Mouse (Mus musculus) thymus, adult 2 months (tissue): Measurements from ENCODE around the gene Sobp. TPM values are rescaled to one million over a fixed set of nuclear protein-coding genes. Genes with fewer than 3 reads are reported as not detected.

Source experiments
- DNase-seq: peaks from one replicate; pipeline ENCODE4 v3.0.0; 2021
- H3K27ac ChIP-seq: fragments of 200-500 bp; 2 replicates; pipeline ENCODE4 v1.5.1; 2012; ENCODE audit warnings: low read length, control low read depth; ENCODE audit not compliant: control insufficient read depth, insufficient read depth
- H3K27me3 ChIP-seq: fragments of 200-500 bp; 2 replicates; pipeline ENCODE4 v1.6.1; 2012; ENCODE audit warnings: mild to moderate bottlenecking, low read length, moderate library complexity, mixed read lengths; ENCODE audit not compliant: control insufficient read depth, insufficient read depth
- H3K36me3 ChIP-seq: fragments of 200-500 bp; 2 replicates; pipeline ENCODE4 v1.6.1; 2012; ENCODE audit warnings: mild to moderate bottlenecking, low read length, moderate library complexity; ENCODE audit not compliant: control insufficient read depth, insufficient read depth
- H3K4me1 ChIP-seq: fragments of 200-500 bp; replicated peaks from 2 replicates; pipeline ENCODE4 v1.6.1; 2012; ENCODE audit warnings: low read length; ENCODE audit not compliant: control insufficient read depth, insufficient read depth
- H3K4me3 ChIP-seq: fragments of 200-500 bp; 2 replicates; pipeline ENCODE4 v1.5.1; 2012; ENCODE audit warnings: mild to moderate bottlenecking, low read length, control low read depth, moderate library complexity; ENCODE audit not compliant: control insufficient read depth, insufficient read depth
- CTCF ChIP-seq: fragments of 200-500 bp; IDR thresholded peaks from 2 replicates; pipeline ENCODE4 v1.5.1; 2012; ENCODE audit warnings: mild to moderate bottlenecking, control low read depth, low read length, moderate library complexity, borderline replicate concordance; ENCODE audit not compliant: control insufficient read depth, poor library complexity, insufficient read depth; ENCODE audit errors: extremely low read depth
- POLR2A ChIP-seq: fragments of 200-500 bp; IDR thresholded peaks from 2 replicates; pipeline ENCODE4 v1.6.1; 2012; ENCODE audit warnings: mild to moderate bottlenecking, low read length, control low read depth, moderate library complexity; ENCODE audit not compliant: control insufficient read depth, poor library complexity, insufficient read depth; ENCODE audit errors: extremely low read depth
- WGBS: fragments of 180-500 bp; shearing (Covaris S2); methylation state at CpG from one replicate; pipeline ENCODE4 v1.1.7; 2018; 5-methylcytosine and 5-hydroxymethylcytosine counted together
- polyA plus RNA-seq: library from polyadenylated mRNA; depleted of rRNA; stranded (reverse); fragments of >200 nt; gene quantifications from 2 replicates; pipeline ENCODE4 v1.2.3, GENCODE M21; 2012

Gene Sobp
- polyA plus RNA-seq, 1 experiment, result 0.40 TPM

DNA sequence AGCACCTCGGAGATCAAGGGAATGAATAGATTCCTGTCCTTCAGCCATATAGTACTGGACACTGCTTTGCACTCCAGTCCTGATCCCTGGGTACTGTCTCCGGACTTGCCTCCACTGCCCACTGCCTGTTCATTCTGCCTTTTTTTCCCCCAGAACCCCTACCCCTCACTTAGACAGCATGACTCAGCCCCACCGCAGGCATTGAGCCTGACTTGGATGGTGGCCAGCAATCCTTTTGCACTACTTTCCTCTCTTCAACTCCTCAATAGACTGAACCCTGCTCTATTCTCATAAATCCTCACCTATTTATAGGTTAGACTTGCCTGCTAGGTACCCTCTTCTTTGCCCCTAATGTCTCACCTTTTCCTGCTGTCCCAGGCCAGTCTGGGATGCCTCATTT is 93.0 kb downstream of the Sobp start:
- Histone ChIP-seq H3K4me3 (no peak overlapping the region), H3K36me3 (no peaks in the 10 kb centered on the region), H3K4me1 (no peaks in the 10 kb centered on the region), H3K27ac (no peak overlapping the region), H3K27me3 (no peaks in the 10 kb centered on the region)
- DNase-seq, result no peak
- TF ChIP-seq POLR2A (no peak), CTCF (no peak)
- 64% methylated on average over 3 of the region's 3 CpGs for WGBS

DNA sequence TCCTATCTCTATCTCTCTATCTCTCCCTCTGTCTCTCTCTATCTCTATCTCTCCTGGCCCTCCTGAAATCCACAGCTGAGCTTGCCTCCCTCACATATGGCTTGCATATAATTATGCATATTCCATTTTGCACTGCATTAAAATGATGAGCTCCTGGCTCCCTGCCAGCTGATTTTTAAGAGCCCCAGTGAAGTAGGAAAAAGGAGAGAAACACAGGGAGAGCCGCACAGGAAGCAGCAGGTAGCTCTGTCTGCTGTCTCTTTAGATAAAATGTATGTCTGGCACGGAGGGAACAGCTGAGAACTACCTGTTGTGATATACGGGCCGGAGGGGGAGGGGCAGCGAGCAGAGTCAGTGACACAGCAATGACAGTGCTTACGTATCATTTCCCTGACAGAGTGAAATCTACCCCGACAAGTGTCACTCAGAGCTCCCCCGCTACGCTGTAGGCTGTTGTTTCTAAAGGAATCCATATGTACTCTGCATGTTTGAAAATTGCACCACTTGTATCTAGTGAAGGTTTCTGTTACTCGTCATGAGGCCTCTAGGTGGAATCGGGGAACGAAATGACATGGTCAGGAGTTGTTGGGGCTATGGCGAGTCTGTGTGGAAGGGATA is 98.7 kb downstream of the Sobp start:
- no peak for DNase-seq
- 79% methylated on average over 13 of the region's 13 CpGs for WGBS

DNA sequence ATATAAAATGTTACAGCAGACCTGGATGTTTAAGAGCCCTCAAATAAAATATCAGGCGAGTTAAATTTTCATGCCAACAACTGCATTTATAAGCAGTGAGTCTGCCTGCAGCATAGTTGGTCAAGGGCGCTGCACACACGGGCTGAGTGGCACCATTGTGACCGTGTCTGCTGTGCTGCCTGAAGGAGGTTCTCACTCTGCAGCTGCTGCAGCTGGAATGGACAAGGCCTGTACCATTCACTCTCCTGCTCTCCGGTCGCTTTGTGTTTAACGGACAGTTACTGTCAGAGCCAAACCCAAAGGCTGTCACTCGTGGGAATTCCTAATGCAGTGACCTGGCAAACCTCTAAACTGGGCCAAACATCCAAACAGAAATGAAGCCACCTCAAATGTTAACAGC is 101.0 kb downstream of the Sobp start:
- H3K27ac ChIP-seq, result no peak overlapping the region

More for the DNA sequence above, 98.7 kb downstream of the Sobp start:
- Histone ChIP-seq H3K36me3 (no peaks in the 10 kb centered on the region), H3K27ac (no peak overlapping the region), H3K4me1 (no peaks in the 10 kb centered on the region), H3K27me3 (no peaks in the 10 kb centered on the region), H3K4me3 (no peak overlapping the region)
- TF ChIP-seq POLR2A (no peak), CTCF (no peak)

DNA sequence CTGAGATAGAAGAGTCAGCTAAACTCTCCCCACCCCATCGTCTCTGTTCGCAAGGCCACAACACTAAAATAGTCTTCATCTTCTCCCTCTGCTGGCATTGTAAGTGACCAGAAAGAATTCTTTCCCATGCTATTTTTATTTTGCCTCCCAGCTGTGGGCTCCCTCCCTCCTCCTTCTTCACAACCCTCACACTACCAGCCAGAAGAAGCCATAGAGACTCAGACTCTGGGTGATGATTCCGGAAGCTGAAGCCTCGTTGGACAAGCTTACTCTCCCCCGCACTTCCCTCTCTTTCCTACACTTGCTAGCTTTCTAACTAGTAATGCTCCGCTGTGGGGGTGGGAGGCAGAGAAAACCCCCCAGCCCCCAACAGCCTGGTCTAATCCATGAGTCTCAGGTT is 103.4 kb downstream of the Sobp start:
- H3K4me3 ChIP-seq, result no peak overlapping the region
- no peak for DNase-seq
- H3K27ac ChIP-seq, result no peak overlapping the region
- H3K36me3 ChIP-seq, result no peaks in the 10 kb centered on the region
- TF ChIP-seq CTCF (no peak), POLR2A (no peak)
- no peaks in the 10 kb centered on the region for H3K27me3 ChIP-seq
- H3K4me1 ChIP-seq, result no peaks in the 10 kb centered on the region
- WGBS, result 91% methylated on average over 6 of the region's 6 CpGs

More for the DNA sequence above, 101.0 kb downstream of the Sobp start:
- H3K36me3 ChIP-seq, result no peaks in the 10 kb centered on the region
- no peaks in the 10 kb centered on the region for H3K4me1 ChIP-seq
- no peak for DNase-seq
- no peak for TF ChIP-seq CTCF
- TF ChIP-seq POLR2A, result no peak
- no peak overlapping the region for H3K4me3 ChIP-seq
- H3K27me3 ChIP-seq, result no peaks in the 10 kb centered on the region
- 90% methylated on average over 8 of the region's 8 CpGs for WGBS

DNA sequence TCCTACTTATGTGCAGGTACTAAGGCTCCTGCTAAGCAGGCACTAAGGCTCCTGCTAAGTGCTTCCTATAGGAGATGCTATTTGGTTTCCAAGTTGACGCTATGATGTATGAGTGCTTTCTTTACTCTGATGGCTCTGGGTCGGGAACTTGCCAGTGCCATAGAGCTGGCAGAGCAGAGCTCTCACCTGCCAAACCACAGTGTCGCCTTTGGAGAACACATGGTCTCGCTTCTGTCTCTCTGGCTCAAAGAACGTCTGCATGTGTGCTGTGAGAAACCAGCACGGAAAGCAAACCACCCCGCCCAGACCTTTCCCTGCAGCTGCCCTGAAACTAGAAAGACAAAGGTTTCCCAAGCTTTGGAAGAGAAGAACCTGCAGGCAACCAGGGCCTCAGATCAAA is 109.0 kb downstream of the Sobp start:
- WGBS, result 82% methylated on average over 7 of the region's 7 CpGs
- TF ChIP-seq POLR2A (no peak), CTCF (no peak)
- DNase-seq, result no peak

DNA sequence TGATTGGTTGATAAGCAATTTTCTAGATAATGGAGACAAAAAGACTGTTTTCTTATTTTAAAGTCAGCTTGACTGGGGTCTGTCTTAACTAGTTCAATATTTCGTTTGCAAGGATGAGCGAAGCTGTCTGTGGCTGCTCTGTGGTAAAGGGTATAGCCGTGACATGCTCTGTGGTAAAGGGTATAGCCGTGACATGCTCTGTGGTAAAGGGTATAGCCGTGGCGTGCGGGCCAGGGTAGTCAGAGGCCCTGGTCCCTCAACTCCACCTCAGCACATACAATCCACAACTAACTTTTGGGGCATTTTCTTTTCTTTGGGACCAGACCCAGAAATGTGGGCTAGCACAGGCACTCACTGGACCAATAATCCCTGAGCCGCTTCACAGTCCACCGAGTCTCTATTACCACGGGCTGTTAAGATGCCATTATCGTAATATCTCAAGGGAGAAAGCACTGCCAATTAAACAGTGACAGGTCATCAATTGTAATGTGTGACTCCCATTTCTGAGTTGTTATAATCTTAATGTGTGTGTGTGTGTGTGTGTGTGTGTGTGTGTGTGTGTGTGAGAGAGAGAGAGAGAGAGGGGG is 112.7 kb downstream of the Sobp start:
- DNase-seq, result no peak
- WGBS, result 89% methylated on average over 11 of the region's 11 CpGs
- TF ChIP-seq POLR2A, result no peak
- no peak for TF ChIP-seq CTCF
- no peak overlapping the region for H3K27ac ChIP-seq
- H3K4me1 ChIP-seq, result no peaks in the 10 kb centered on the region
- no peaks in the 10 kb centered on the region for H3K27me3 ChIP-seq
- H3K36me3 ChIP-seq, result no peaks in the 10 kb centered on the region
- H3K4me3 ChIP-seq, result no peak overlapping the region

More for the DNA sequence above, 109.0 kb downstream of the Sobp start:
- H3K4me1 ChIP-seq, result no peaks in the 10 kb centered on the region
- H3K27me3 ChIP-seq, result no peaks in the 10 kb centered on the region
- H3K36me3 ChIP-seq, result no peaks in the 10 kb centered on the region
- H3K27ac ChIP-seq, result no peak overlapping the region
- H3K4me3 ChIP-seq, result no peak overlapping the region
